Mouse (Mus musculus): Measurements from ENCODE around the gene Slc25a14.

Slc25a14 gene

GRCm38 (mm10) chrX:48623379-48624053 lies at the start of gene Slc25a14:
Gene Slc25a14 (plus strand): TSS chrX:48623413.
- no peak for DNase-seq (ENCODE audit: low read depth, low spot score)

DNA sequence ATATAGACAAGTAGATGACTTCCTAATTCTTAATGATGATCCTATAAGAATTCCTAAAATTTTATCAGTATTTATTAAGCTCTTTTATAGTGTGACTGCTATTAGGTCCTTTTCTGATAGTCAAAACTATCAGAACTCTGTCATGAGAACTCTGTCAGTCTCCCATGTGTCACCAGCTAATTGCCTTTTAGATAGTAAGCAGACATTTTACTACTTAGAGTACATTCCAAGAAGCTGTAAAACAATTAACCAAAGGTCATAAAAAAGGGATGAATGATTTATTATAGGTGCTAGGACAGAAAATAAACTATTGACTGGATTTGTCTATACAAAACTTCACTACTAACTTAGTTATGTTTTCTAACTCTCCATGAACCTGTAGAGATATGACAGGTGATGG lies 39.9 kb upstream of the Slc25a14 start:
- no peak for DNase-seq (ENCODE audit: low read depth, low spot score)

- DNase-seq (ENCODE audit: low read depth, low spot score) = no peak
These were observed 29.5 kb upstream of the Slc25a14 start for GRCm38 (mm10) chrX:48593721-48594098.

DNA sequence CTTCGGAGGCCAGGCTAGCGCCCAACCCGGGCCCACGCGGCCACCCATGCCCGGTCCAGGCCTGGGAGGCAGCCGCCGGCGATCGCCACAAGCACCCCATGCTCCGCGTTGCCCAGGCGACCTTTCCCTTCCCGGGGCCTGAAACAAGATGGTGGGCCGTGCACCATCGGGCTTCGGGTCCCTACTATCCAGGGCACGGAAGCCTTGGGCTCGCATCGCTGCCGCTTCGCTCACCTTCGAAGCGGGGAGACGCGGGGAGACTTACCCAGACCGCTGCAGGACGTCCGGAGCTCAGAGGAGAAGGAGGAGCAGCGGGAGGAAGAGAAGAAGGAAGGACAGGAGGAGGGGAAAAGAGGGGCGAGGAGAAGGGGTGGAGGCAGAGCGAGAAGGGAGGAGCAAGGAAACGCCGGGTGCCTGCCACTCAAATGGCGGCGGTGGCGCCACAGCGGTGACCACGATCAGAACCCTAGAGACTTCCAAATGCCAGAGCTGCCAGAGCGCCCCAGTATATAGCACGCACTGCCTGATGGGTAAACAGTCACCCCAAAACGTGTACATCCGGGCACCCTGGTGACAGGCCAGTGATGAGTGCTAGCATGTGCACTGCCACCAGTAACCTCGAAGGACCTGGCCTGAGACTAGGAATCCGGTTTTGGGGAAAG lies 29.0 kb upstream of the Slc25a14 start, which contains the start of gene Zfp280c:
TSS of gene Zfp280c (minus strand) at position 406 of the 662 bp plus-strand sequence.
- DNase-seq (ENCODE audit: low read depth, low spot score) = peak; percentile 14

GRCm38 (mm10) chrX:48596053-48596452 lies 27.2 kb upstream of the Slc25a14 start:
- peak; percentile 20 for DNase-seq (ENCODE audit: low read depth, low spot score)

DNA sequence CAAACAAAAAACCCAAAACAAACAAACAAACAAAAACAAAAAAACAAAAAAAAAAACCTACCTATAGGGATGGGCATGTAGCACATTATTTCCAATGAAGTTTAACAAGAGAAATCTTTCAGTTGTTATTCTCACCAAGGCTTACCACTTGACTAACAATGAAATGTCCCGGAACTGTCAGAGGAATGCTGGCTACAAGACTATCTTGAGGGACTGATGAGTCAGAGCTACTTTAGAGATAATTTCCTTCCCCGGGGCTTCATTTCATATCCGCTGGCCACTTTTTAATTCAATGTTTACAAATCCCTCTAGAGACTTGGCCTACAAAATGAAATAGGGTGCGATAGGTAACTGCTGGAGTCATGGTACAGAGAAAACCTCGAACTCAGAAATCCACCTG lies 26.3 kb upstream of the Slc25a14 start:
- no peak for DNase-seq (ENCODE audit: low read depth, low spot score)

DNA sequence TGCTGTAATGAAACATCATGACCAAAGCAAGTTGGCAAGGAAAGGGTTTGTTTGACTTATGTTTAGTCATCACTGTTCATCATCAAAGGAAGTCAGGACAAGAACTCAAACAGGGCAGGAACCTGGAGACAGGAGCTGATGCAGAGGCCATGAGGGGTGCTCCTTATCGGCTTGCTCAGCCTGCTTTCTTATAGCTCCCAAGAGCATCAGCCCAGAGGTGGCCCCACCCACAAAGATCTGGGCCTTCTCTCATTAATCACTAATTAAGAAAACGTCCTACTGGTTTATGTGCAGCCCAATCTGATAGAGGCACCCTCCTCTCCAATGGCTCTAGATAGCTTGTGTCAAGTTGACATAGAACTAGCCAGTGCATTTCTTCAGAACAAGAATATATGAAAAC lies 18.3 kb upstream of the Slc25a14 start:
- DNase-seq (ENCODE audit: low read depth, low spot score) = no peak

GRCm38 (mm10) chrX:48623049-48623378 lies 199 bp upstream of the Slc25a14 start:
- DNase-seq (ENCODE audit: low read depth, low spot score) = no peak

DNA sequence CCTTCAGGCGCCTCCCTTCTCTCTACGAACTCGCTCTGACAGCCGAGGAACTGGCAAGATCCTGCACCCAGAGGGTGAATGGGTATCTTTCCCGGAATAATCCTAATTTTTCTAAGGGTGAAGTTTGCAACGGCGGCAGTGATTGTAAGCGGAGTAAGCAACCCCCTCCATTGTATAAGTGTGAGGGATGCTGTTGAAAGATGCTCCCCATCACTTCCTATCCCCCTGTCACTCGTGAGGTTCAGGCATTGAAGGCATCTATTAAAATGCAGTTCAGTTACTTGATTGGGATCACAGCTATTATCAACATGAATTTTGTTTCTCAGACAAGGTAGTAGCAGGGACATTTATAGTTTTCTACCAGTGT lies 824 bp downstream of the Slc25a14 start:
- DNase-seq (ENCODE audit: low read depth, low spot score) = no peak

DNA sequence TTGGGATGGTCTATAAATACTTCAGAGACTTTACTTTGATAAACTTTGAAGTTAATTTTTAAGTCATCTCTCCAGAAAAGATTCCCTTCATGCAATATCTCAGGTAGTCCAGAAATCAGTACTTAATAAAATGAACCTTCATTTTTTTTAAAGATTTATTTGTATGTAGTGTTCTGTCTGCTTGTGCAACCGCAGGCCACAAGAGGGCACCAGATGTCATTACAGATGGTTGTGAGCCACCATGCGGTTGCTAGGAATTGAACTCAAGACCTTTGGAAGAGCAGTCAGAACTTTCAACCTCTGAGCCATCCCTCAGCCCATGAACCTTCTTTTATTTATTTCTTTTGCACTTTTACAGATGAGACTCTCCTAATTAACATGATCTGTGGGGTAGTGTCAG lies 13.8 kb downstream of the Slc25a14 start:
- no peak for DNase-seq (ENCODE audit: low read depth, low spot score)

DNA sequence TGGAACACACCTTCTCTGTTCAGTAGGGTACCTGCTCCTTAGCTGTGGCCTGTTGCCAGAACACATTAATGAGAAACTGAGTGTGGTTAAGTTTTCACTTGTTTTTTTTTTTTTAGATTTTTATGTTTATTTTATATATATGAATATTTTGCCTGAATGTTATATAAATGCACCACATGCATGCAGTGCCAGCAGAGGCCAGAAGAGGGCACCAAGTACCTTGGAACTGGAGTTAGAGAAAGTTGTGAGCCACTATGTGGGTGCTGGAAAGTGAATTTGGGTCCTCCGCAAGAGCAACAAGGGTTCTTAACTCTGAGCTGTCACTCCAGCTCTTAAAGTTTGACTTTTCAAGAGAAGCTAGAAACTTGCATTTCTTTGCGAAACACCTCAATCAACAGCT lies 20.9 kb downstream of the Slc25a14 start:
- no peak for DNase-seq (ENCODE audit: low read depth, low spot score)

DNA sequence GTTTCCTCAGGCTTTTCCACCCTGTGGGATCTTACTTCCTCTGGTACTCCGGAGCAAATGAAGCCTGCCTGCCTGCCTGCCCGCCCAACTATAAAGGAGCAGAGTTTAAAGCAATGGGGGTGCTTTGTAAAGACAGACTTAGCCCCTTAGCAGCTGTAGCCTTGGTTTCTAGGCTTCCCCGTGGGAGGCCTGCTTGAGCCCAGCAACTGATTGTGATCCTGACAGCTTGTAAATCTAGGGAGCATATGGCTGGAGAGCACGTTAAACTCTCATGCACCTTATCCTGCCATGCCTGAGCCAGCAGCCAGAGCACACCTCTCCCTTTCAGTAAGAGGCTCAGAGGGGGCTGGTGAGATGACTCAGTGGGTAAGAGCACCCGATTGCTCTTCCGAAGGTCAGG lies 43.6 kb downstream of the Slc25a14 start:
- no peak for DNase-seq (ENCODE audit: low read depth, low spot score)

- no peak for DNase-seq (ENCODE audit: low read depth, low spot score)
These were observed 46.4 kb downstream of the Slc25a14 start for GRCm38 (mm10) chrX:48669588-48669987.

DNA sequence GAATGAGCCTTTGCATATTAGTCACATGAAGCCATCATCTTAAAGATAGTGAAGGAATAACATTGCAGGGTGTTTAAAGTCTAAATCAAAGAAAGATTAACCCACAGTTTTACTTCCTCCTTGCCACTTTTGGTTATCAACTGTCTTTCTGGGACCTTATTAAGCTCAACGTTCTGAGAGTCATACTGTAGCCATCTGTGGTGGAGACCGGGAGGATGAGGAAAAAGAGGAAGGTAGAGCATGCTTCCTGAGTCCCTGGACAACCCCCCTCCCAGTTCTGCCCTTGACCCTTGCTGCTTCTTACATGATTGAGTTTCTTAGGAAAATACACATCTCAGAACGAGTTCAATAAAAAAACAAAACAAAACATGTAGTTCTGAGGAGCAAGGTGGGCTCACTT lies 48.5 kb downstream of the Slc25a14 start:
- no peak for DNase-seq (ENCODE audit: low read depth, low spot score)

- no peak for DNase-seq (ENCODE audit: low read depth, low spot score)
These were observed 51.0 kb downstream of the Slc25a14 start, which contains the start of gene Gpr119 for GRCm38 (mm10) chrX:48674171-48674570. Gene Gpr119 (minus strand): TSS chrX:48674478.

DNA sequence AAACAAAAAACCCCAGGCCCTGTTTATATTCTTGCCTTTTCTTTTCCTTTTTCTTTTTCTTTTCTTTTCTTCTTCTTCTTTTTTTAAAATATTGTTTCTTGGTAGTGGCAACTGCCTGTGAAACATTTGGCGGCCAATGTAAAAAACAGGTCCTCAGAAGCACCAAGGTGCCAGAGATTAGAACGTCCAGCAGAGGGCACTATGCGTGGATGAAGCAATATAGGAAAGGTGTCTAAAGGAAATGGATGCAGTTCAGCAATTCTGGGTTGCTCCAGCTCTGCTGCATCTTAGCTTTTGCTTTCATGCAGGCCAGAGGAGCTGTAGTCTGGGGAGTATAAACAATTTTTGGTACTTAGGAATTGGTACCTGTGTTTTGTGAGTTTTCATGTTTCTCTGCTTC lies 60.2 kb downstream of the Slc25a14 start:
- no peak for DNase-seq (ENCODE audit: low read depth, low spot score)

DNA sequence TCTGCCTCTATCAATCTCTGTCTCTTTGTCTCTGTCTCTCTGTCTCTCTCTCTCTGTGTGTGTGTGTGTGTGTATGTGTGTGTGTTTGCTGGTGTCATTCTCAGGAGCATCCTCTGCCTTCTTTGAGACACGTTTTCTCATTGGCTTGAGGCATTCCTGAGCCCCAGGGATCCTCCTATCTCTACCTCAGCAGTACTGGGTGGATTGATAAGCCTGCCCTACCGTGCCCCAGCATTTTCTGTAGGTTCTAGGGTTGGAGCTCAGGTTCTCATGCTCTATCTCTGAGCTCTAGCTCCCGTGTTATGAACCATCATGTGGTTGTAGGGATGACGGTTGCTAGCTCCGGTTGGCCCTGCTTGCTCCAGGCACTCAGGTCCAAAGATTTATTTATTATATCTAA lies 60.6 kb downstream of the Slc25a14 start:
- DNase-seq (ENCODE audit: low read depth, low spot score) = no peak

DNA sequence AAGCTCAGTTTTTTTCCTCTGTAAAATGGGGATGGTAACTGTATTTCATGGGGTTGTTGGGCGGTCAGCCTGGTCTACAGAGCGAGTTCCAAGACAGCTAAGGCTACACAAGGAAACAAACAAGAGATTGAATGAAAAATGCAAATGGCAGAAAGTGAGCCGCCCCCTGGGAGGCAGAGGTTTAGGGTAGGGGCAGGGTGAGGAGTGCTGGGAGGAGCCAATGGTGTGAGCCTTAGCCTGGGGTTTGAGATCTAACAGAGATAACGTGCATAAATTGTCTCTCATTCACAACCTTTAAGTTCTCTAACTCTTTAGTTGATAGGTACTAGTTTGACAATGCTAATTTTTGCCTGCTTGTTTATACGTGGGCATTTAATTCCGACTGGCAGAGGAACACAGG lies 71.2 kb downstream of the Slc25a14 start:
- no peak for DNase-seq (ENCODE audit: low read depth, low spot score)

DNA sequence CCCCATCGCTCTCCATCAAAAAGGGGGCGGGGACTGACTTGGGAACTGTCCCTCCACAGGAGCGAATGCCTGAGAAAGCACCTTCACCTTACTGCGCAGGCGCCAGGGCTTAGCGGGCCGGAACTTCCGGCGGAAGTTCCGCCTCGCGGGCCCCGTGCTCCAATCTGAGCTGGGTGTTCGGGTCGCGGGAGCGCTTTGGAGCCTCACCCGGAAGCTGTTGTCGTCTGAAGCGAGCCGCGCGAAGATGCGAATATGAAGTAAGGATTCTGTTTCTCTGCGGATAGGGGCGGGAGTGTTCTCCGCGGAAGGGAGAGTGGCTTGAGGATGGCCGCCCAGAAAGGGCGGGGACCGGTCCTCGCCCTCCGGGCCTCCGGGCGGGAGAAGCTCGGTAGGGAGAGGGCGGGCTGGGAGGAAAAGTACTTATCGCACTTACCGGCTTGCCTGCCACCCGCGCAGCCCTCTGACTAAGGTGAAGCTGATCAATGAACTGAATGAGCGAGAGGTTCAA lies 71.7 kb downstream of the Slc25a14 start, which contains the start of gene Rbmx2:
TSS of gene Rbmx2 (plus strand) at position 141 of the 508 bp plus-strand sequence.
- DNase-seq (ENCODE audit: low read depth, low spot score) = peak; percentile 78

GRCm38 (mm10) chrX:48709701-48710100 lies 86.5 kb downstream of the Slc25a14 start:
- DNase-seq (ENCODE audit: low read depth, low spot score) = no peak
